Mouse (Mus musculus) C2C12 (cell line): Measurements from ENCODE around the gene Dscaml1. TPM values are rescaled to one million over a fixed set of nuclear protein-coding genes. Genes with fewer than 3 reads are reported as not detected.

Experiments
- H3K27me3 ChIP-seq: one replicate; pipeline ENCODE4 v1.6.1; 2011; ENCODE audit not compliant: control insufficient read depth, insufficient read depth, insufficient read length
- H3K36me3 ChIP-seq: one replicate; pipeline ENCODE4 v1.6.1; 2011; ENCODE audit not compliant: control insufficient read depth, insufficient read depth
- H3K4me3 ChIP-seq: one replicate; pipeline ENCODE4 v1.5.1; 2011; ENCODE audit warnings: mild to moderate bottlenecking, control low read depth; ENCODE audit not compliant: poor library complexity, insufficient read depth, severe bottlenecking
- H3K79me2 ChIP-seq: one replicate; pipeline ENCODE4 v1.6.1; 2011; ENCODE audit not compliant: control insufficient read depth, insufficient read depth
- H3K79me3 ChIP-seq: one replicate; pipeline ENCODE4 v1.6.1; 2011; ENCODE audit warnings: low read depth, control low read depth
- H3ac ChIP-seq: one replicate; pipeline ENCODE3; 2011; ENCODE audit warnings: low read depth; ENCODE audit not compliant: control insufficient read depth, insufficient read length
- CEBPB ChIP-seq: IDR thresholded peaks from one replicate; pipeline ENCODE4 v1.6.1; 2011; ENCODE audit warnings: low read depth, mild to moderate bottlenecking, control low read depth, moderate library complexity
- CTCF ChIP-seq: IDR thresholded peaks from one replicate; pipeline ENCODE4 v1.5.1; 2011; ENCODE audit not compliant: control insufficient read depth, insufficient read depth, insufficient read length
- FOSL1 ChIP-seq: IDR thresholded peaks from one replicate; pipeline ENCODE4 v1.8.0; 2011; ENCODE audit warnings: mild to moderate bottlenecking, low read length; ENCODE audit not compliant: poor library complexity, insufficient read depth, severe bottlenecking
- MAX ChIP-seq: IDR thresholded peaks from one replicate; pipeline ENCODE4 v1.6.1; 2011; ENCODE audit warnings: mild to moderate bottlenecking, control low read depth
- MYOD1 ChIP-seq: IDR thresholded peaks from one replicate; pipeline ENCODE4 v1.6.1; 2011; ENCODE audit warnings: low read depth; ENCODE audit not compliant: control insufficient read depth, insufficient read length
- MYOG ChIP-seq: IDR thresholded peaks from one replicate; pipeline ENCODE4 v1.6.1; 2011; ENCODE audit not compliant: control insufficient read depth, insufficient read length; ENCODE audit errors: extremely low read depth
- USF1 ChIP-seq: IDR thresholded peaks from one replicate; pipeline ENCODE4 v1.6.1; 2011; ENCODE audit warnings: low read depth, mild to moderate bottlenecking, control low read depth, moderate library complexity
- polyA plus RNA-seq: library from polyadenylated mRNA; unstranded; fragments of >200 nt; fragmentation: generic; extraction: Trizol; gene quantifications from one replicate; pipeline ENCODE4 v1.2.1, GENCODE M21; 2012; ENCODE audit warnings: missing spikeins

Gene Dscaml1
- polyA plus RNA-seq, 1 experiment = not detected

DNA sequence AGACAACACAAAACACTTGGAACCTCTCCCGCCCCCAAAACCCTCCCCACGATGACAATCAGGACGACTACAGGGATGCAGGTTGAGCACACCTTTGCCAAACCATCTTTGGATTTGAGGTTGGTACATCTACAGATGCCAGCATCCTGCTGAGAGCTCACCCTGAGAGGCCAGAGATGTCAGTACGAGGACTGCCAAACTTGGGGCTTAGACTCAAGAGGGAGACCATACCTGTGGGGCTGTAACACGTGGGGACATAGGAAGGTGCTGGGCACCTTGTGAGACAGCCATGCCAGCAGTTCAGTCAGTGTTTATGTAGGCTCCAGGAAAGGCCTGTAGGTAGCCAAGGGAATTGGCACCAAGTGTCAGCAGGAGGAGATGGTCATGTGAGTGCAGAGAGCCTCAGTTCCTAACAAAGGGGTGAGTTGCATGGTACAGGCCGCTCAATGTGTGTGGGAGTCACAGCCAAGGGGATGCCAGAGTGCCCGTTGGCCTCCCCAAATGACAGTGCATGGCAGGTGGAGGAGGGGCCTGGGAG, 3.6 kb upstream of the Dscaml1 start:
- Histone ChIP-seq H3K4me3 (no peak overlapping the region), H3K27me3 (peaks cover 11% of the 10 kb centered on the region), H3K79me3 (no peaks in the 10 kb centered on the region), H3K36me3 (no peaks in the 10 kb centered on the region), H3K79me2 (no peaks in the 10 kb centered on the region), H3ac (no peak overlapping the region)
- TF ChIP-seq MAX (no peak), CEBPB (no peak), CTCF (no peak), USF1 (no peak), MYOD1 (no peak), FOSL1 (no peak), MYOG (no peak)

DNA sequence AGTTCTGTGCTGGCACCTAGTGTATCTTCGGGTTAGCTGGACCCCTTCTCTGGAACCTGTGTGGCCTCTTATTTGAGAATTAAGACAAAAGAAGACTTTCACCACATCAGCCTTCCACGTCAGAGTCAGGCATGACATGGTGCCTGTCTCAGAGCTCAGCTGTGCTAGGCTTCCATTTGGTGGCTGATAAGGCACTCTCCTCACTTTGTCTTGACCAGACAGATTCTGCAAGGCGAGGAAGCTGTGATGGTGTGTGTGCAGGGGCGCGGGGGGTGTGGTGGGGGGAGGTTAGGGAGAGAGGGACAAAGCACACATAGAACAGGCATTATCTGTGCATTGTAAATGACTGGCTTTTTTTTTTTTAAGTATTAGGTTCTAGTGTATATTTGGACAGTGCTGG, 3.0 kb downstream of the Dscaml1 start:
- H3ac ChIP-seq = no peak overlapping the region
- TF ChIP-seq FOSL1 (no peak), MAX (no peak), MYOG (no peak), CEBPB (no peak)
- no peak overlapping the region for H3K4me3 ChIP-seq
- no peaks in the 10 kb centered on the region for H3K36me3 ChIP-seq
- H3K79me3 ChIP-seq = no peaks in the 10 kb centered on the region
- H3K79me2 ChIP-seq = no peaks in the 10 kb centered on the region
- peaks cover 37% of the 10 kb centered on the region for H3K27me3 ChIP-seq

DNA sequence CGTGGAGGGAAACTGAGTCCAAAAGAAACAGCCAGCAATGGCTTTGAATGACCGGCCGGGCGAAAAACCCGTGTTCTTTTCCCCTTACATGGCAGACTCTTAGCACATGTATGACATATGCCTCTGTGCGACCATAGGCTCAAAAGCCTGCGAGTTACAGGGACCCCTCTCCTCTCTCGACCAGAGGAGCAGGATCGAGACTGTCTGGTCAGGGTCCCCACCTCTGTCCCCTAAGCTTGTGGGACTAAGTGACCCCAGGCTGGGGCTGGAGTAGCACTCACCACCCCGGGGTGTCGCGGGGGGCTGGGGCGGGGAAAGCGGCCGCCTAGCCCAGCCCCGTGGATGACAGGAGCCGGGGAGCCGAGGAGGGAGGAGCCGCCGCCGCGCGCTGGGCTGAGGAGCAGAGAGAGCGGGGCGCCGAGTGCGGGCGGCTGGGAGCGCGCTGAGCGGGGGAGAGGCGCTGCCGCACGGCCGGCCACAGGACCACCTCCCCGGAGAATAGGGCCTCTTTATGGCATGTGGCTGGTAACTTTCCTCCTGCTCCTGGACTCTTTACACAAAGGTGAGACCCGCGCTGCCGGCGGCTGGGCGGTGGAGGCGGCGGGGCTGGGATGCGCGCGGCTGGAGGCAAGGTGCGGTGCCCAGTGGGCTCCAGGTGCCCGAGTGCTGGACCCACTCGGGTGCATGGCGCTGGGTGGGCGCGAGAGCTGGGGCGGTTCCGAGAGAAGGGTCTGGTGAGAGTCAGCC, 3.7 kb downstream of the Dscaml1 start:
- no peak for TF ChIP-seq MYOG
- no peak for TF ChIP-seq CTCF
- no peak for TF ChIP-seq MYOD1
- TF ChIP-seq CEBPB = no peak
- TF ChIP-seq MAX = no peak
- no peak for TF ChIP-seq FOSL1
- TF ChIP-seq USF1 = no peak
- peaks cover 37% of the 10 kb centered on the region for H3K27me3 ChIP-seq
- H3K4me3 ChIP-seq = no peak overlapping the region

DNA sequence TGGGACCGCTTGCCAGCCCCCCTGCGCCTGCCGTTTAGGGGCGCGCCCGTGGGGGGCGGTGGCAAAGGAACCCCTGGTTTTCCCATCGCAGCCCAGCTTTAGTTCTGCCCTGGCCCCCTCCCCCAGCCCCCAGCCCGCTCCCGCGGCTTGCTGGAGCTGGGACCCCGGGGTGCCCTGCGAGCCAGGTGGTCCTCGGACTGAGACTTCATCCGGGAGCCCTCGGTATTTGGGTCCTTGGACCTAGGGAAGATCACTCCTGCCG, 4.2 kb downstream of the Dscaml1 start:
- H3ac ChIP-seq = no peak overlapping the region
- H3K4me3 ChIP-seq = no peak overlapping the region
- H3K27me3 ChIP-seq = peaks cover 37% of the 10 kb centered on the region
- no peak for TF ChIP-seq MYOG
- no peak for TF ChIP-seq CEBPB
- no peak for TF ChIP-seq MYOD1
- no peak for TF ChIP-seq MAX
- no peak for TF ChIP-seq USF1
- no peak for TF ChIP-seq CTCF
- no peak for TF ChIP-seq FOSL1
- no peaks in the 10 kb centered on the region for H3K79me2 ChIP-seq
- no peaks in the 10 kb centered on the region for H3K36me3 ChIP-seq
- H3K79me3 ChIP-seq = no peaks in the 10 kb centered on the region

More for the DNA sequence above, 3.7 kb downstream of the Dscaml1 start:
- Histone ChIP-seq H3ac (no peak overlapping the region), H3K36me3 (no peaks in the 10 kb centered on the region), H3K79me2 (no peaks in the 10 kb centered on the region), H3K79me3 (no peaks in the 10 kb centered on the region)

DNA sequence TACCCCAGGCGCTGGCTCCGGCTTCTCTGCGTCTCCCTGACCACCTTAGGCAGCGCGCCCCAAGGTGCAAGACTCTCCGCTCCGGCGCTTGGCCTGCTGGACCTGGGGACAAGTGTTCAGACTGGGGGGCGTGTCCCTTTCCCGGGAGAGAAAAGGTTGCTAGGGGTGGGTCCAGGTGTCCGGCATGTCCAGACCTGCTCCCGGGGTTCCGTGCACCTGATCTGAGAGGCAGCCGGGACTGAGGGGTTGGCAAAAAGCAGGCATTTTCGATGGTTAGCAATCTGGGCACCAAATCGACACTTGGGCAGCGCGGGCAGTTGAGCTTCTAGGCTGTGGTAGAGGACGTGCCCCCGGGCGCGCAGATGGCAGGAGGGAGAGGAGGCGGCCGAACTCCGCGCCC, 4.7 kb downstream of the Dscaml1 start:
- Histone ChIP-seq H3K27me3 (peaks cover 34% of the 10 kb centered on the region), H3K36me3 (no peaks in the 10 kb centered on the region), H3K79me3 (no peaks in the 10 kb centered on the region), H3K4me3 (no peak overlapping the region), H3ac (no peak overlapping the region), H3K79me2 (no peaks in the 10 kb centered on the region)
- TF ChIP-seq MAX = no peak
- no peak for TF ChIP-seq MYOG
- no peak for TF ChIP-seq CTCF
- TF ChIP-seq MYOD1 = no peak
- no peak for TF ChIP-seq FOSL1
- no peak for TF ChIP-seq CEBPB
- no peak for TF ChIP-seq USF1

DNA sequence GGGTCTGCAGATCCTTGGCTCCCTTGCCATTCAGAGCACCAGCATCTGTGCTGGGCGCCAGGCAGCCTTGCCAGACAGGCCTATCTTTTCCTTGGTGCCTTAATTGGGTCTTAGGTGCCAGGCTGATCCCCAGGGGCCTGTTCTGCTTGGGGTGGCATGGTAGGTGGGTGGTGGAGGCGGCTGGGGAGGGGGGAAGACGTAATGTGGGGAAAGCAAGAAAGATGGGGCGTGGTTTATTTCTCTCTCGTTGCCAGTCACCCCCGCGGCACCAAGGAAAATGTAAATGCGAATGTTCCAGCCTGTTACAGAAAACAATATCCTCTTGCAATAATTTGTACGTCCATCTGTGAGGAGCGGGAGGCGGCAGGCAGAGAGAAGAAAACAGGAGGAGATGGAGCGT, 6.2 kb downstream of the Dscaml1 start:
- Histone ChIP-seq H3K36me3 (no peaks in the 10 kb centered on the region), H3K27me3 (peaks cover 34% of the 10 kb centered on the region), H3ac (no peak overlapping the region), H3K79me2 (no peaks in the 10 kb centered on the region), H3K4me3 (no peak overlapping the region), H3K79me3 (no peaks in the 10 kb centered on the region)
- TF ChIP-seq FOSL1 = no peak
- TF ChIP-seq CTCF = no peak
- TF ChIP-seq MAX = no peak
